Mouse (Mus musculus) kidney, adult 2 months (tissue): ENCODE data around the gene Tns3. TPM values are rescaled to one million over a fixed set of nuclear protein-coding genes. Genes with fewer than 3 reads are reported as not detected.

Source experiments
- DNase-seq: peaks from one replicate; pipeline ENCODE4 v3.0.0; 2021
- H3K27ac ChIP-seq: fragments of 200-500 bp; 2 replicates; pipeline ENCODE4 v1.5.1; 2012; ENCODE audit warnings: low read depth, low read length, control low read depth, inconsistent platforms; ENCODE audit not compliant: insufficient read depth
- H3K27me3 ChIP-seq: fragments of 200-500 bp; replicated peaks from 2 replicates; pipeline ENCODE4 v1.6.1; 2012; ENCODE audit warnings: mild to moderate bottlenecking, moderate library complexity, low read length, inconsistent platforms; ENCODE audit not compliant: control insufficient read depth, insufficient read depth
- H3K36me3 ChIP-seq: fragments of 200-500 bp; 2 replicates; pipeline ENCODE4 v1.6.1; 2012; ENCODE audit warnings: mild to moderate bottlenecking, moderate library complexity, low read length, inconsistent platforms; ENCODE audit not compliant: control insufficient read depth, insufficient read depth
- H3K4me1 ChIP-seq: fragments of 200-500 bp; 2 replicates; pipeline ENCODE4 v1.6.1; 2011; ENCODE audit warnings: low read length; ENCODE audit not compliant: control insufficient read depth, insufficient read depth
- H3K4me3 ChIP-seq: fragments of 200-500 bp; 2 replicates; pipeline ENCODE4 v1.5.1; 2011; ENCODE audit warnings: mild to moderate bottlenecking, low read depth, low read length, control low read depth; ENCODE audit not compliant: insufficient read depth
- CTCF ChIP-seq: fragments of 200-500 bp; conservative IDR thresholded peaks from 2 replicates; pipeline ENCODE4 v1.5.1; 2011; ENCODE audit warnings: low read depth, mild to moderate bottlenecking, control low read depth, low read length, moderate library complexity, mixed read lengths; ENCODE audit not compliant: insufficient read depth, insufficient read length
- POLR2A ChIP-seq: fragments of 200-500 bp; IDR thresholded peaks from one replicate; pipeline ENCODE4 v1.6.1; 2011; ENCODE audit warnings: low read depth, low read length, control low read depth
- WGBS: fragments of 180-500 bp; shearing (Covaris S2); methylation state at CpG from one replicate; pipeline ENCODE4 v1.1.7; 2018; 5-methylcytosine and 5-hydroxymethylcytosine counted together
- polyA plus RNA-seq: library from polyadenylated mRNA; depleted of rRNA; stranded (reverse); fragments of >200 nt; gene quantifications from 2 replicates; pipeline ENCODE4 v1.2.3, GENCODE M21; 2012

Gene Tns3
- polyA plus RNA-seq, 1 experiment: 63.7 TPM

DNA sequence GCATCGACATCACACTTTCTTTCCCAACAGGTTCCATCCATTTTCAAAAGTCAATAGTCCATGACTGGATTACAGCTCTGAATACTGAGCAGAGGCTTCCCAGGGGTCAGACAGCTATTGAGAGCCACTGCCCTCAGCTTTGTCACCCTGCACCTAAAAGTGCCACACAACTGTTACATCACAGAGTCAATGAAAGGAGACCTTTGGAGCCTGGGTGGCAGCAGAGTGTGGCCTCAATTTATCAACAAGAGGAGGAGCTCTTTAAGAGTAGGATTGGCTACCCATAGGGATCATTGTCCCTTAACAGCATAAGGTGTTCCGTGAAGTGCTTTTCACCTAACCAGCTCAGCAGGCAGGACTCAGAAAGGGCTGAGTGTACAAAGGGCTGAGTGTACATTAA is 154.0 kb downstream of the Tns3 start:
- H3K27me3 ChIP-seq: no peaks in the 10 kb centered on the region
- no peak overlapping the region for H3K4me3 ChIP-seq
- H3K36me3 ChIP-seq: no peaks in the 10 kb centered on the region
- H3K27ac ChIP-seq: no peak overlapping the region
- no peaks in the 10 kb centered on the region; the same call in 1 of the 2 replicates for H3K4me1 ChIP-seq
- TF ChIP-seq POLR2A (no peak), CTCF (no peak)
- 58% methylated on average over 2 of the region's 2 CpGs for WGBS
- DNase-seq: peak; percentile 14

DNA sequence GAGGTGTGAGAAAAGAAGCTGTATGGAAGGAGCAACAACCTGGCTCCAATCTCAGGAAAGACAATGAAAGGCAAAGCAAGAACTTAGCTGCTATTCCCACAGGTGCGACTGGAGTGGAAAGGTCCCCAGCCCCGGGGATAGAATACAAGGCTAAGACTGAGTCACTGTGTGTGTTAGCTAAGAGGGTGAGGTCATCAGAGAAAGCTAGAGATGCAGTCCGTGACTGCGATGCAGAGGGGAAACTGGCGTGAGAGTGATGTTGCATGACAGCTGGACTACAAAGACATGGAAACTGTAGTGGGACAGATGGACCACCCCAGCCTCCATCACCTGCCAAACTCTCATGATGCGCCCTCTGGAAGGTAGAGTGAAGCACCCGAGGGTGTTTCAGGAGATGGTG is 154.7 kb downstream of the Tns3 start:
- 84% methylated on average over 7 of the region's 7 CpGs for WGBS
- H3K4me1 ChIP-seq: no peaks in the 10 kb centered on the region; the same call in 1 of the 2 replicates
- no peaks in the 10 kb centered on the region; the same call in 1 of the 2 replicates for H3K36me3 ChIP-seq
- no peak for TF ChIP-seq CTCF
- no peak for TF ChIP-seq POLR2A
- DNase-seq: no peak
- H3K27ac ChIP-seq: no peak overlapping the region
- H3K27me3 ChIP-seq: no peaks in the 10 kb centered on the region
- no peak overlapping the region for H3K4me3 ChIP-seq

DNA sequence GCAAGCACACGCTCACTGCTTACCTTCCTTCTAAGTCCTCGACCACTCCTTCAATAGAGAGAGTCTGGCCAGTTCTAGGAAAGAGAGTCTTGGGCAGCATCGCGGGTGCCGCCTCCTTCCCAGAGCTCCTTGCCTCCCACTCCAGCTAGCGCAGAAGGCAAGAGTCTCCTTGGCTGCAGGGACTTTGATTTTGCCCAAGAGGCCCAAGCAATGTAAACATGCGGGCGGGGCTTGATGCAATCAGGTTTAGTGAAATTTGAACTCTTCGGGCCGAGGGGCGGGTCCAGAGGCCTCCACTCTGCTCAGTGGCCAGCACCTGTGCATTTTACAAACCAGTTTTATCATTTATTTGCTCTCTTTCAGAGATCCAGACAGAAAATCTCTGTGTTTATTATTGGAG is 160.6 kb downstream of the Tns3 start:
- Histone ChIP-seq H3K36me3 (no peaks in the 10 kb centered on the region; the same call in 1 of the 2 replicates), H3K4me1 (no peaks in the 10 kb centered on the region), H3K27me3 (no peaks in the 10 kb centered on the region), H3K27ac (no peak overlapping the region), H3K4me3 (no peak overlapping the region)
- no peak for TF ChIP-seq POLR2A
- no peak for TF ChIP-seq CTCF
- DNase-seq: no peak
- whole genome bisulfite sequencing: 52% methylated on average over 11 of the region's 11 CpGs

DNA sequence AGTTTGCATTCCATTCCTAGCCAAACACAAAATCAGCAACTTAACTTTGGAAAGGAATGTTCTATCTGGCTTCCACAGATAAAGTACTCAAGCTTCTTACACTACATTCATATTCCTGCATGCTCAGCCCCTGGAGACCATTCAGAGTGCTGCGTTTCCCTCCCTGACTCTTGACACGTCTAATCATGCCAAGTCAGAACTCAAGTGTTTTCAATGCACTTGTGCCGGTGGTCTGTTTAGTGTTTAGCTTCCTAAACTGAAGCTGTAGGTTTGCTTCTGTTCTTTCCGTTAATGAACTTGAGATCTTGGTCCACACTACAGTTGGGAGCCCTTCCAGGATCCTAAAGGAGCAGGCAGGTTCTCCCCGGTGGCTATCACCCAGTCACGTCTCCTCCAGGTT is 163.5 kb downstream of the Tns3 start:
- Histone ChIP-seq H3K36me3 (no peaks in the 10 kb centered on the region; the same call in 1 of the 2 replicates), H3K4me3 (no peak overlapping the region), H3K27ac (no peak overlapping the region), H3K4me1 (peaks cover 5% of the 10 kb centered on the region; the same call in 1 of the 2 replicates), H3K27me3 (no peaks in the 10 kb centered on the region)
- 80% methylated on average over 6 of the region's 6 CpGs for WGBS
- no peak for TF ChIP-seq POLR2A
- no peak for DNase-seq

DNA sequence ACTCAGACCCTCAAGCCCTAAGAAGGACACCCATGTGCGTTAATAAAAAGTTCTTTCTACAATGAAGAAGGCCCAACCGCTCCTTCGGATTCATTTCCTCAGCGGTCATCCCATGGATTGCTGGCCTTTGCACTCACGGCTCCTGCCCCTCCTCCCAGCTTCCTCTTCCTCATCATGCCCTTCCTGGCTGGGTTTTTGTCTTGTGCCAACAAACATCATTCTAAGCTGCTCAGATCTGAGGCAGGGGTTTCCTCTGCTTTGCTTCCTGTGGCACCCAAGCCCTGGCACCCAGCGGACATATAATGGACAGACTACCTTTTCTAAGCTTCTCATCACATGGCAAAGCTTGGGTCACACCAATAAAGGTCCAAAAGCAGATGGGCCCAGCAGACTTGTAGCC is 167.2 kb downstream of the Tns3 start:
- DNase-seq: peak; percentile 34
- 52% methylated on average over 6 of the region's 6 CpGs for WGBS
- no peaks in the 10 kb centered on the region for H3K27me3 ChIP-seq
- TF ChIP-seq CTCF: no peak
- TF ChIP-seq POLR2A: no peak
- H3K4me1 ChIP-seq: peaks cover 5% of the 10 kb centered on the region; the same call in 1 of the 2 replicates
- peak overlapping the region; percentile 66; the same call in 1 of the 2 replicates for H3K27ac ChIP-seq
- H3K4me3 ChIP-seq: no peak overlapping the region
- no peaks in the 10 kb centered on the region; the same call in 1 of the 2 replicates for H3K36me3 ChIP-seq

DNA sequence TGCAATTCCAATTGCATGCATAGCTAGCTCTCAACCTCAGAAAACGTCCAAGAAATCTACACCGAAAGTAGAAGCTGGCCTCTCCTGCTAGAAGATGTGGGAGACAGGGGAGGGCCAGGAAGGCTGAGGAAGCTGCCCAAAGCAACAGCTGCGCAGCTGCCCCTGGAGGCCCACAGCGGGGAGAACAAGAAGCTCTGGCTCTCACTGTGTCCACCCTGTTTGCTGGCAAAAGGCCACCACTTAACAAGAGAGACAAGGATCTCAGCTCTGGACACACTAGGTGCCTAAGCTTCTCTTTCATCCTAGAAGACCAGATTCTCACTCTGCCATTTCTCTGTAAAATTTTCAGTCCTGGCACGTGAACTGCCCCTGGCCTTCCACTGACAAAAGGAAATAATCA is 167.6 kb downstream of the Tns3 start:
- H3K27ac ChIP-seq: peak overlapping the region; percentile 66
- peak; percentile 55 for DNase-seq
- no peaks in the 10 kb centered on the region; the same call in 1 of the 2 replicates for H3K36me3 ChIP-seq
- no peak overlapping the region for H3K4me3 ChIP-seq
- H3K27me3 ChIP-seq: no peaks in the 10 kb centered on the region
- TF ChIP-seq POLR2A: no peak
- no peak for TF ChIP-seq CTCF
- whole genome bisulfite sequencing: 37% methylated on average over 5 of the region's 5 CpGs
- peaks cover 5% of the 10 kb centered on the region; the same call in 1 of the 2 replicates for H3K4me1 ChIP-seq

DNA sequence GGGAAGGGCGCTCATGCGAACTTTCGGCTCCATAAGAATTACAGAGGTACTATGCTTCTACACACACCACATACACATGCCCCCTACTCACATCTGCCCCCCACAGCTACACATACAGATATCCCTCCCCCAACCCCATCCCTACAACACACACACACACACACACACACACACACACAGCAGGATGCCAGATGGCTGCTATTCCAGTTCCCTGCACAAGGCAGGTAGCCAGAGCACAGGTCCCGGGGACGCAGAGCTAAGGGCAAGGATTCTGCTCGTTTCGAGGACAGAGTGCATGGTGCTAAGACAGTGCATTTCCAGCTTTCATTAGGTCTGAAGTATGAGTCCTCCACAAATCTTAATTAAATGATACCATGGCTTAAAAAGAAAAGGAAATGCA is 168.5 kb downstream of the Tns3 start:
- no peak for TF ChIP-seq CTCF
- TF ChIP-seq POLR2A: no peak
- 76% methylated on average over 7 of the region's 7 CpGs for WGBS
- H3K27me3 ChIP-seq: no peaks in the 10 kb centered on the region
- H3K4me1 ChIP-seq: peaks cover 5% of the 10 kb centered on the region; the same call in 1 of the 2 replicates
- H3K27ac ChIP-seq: no peak overlapping the region
- no peaks in the 10 kb centered on the region; the same call in 1 of the 2 replicates for H3K36me3 ChIP-seq
- H3K4me3 ChIP-seq: no peak overlapping the region
- no peak for DNase-seq
